Mouse (Mus musculus) R1 (cell line): ENCODE measurements at regions not wholly inside any gene's neighbourhood (a gene's known extent, or its start where the extent isn't known, plus 50 kb on each side); places are given as distances from the start of the nearest gene placed in this dataset.

Experiments used
- DNase-seq: peaks from one replicate; pipeline ENCODE4 v3.0.0-alpha.2; 2018; ENCODE audit warnings: low read depth, low spot score

GRCm38 (mm10) chr8:35934115-35934607 is 168.6 kb downstream of the Gm19410 start:
- DNase-seq = no peak

DNA sequence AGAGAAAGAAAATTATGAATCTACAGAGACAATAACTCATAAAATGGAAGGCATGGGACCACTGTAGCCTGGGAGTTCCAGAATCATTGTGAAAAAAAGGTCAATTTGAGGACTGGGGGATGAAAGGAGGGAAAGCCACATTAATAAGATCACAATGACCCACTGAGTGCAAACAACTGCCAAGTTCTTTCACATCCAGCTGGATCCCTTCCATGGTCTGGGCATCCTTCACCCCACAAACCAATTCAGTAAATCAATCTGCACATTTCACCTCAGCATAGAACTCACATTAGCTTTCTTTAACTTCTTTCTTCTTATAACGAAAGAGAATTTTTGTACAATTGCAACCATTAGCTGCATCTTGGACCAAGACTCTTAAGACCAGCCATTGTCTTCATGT is 169.4 kb downstream of the Gm19410 start:
- no peak for DNase-seq

DNA sequence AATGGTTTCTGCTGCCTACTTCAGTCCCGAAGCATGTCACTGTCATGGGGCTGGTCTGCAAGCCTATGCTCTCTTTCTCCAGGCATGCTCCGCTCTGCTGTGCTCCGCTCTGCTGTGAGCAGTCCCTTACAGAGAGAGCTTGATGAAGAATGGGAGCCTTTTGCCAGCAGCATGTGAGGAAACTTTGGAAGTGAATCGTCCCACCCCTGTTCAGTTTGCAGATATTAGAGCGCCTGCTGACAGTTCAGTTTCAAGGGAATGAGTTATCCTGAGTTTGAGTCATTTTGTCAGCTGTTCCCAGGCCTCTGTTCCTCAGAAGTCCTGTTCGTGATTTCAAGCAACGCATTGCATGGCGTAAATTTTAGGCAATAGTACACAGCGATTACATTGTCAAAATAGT is 173.6 kb downstream of the Gm19410 start:
- DNase-seq = no peak

GRCm38 (mm10) chr8:35942515-35942914 is 176.9 kb downstream of the Gm19410 start:
- no peak for DNase-seq

GRCm38 (mm10) chr8:35943686-35944085 is 178.1 kb downstream of the Gm19410 start:
- DNase-seq = peak; percentile 94

DNA sequence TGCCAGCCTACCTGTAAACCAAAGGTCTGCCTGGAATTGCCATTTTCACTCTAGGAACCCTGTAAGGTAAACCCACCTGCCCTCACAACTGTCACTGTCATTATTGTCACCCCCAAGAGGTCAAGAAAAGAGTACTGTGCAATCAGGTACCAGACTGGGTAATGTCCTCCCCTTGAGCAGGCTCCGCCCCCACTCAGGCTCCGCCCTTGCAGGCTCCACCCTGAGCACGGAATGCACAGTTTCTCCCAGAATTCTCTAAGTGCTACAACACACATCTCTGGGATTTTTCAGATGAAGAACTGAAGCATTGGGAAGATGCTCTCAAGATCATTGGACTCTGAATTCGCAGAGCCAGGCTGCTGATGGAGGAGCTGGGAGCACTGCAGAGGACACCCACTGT is 178.9 kb downstream of the Gm19410 start:
- peak; percentile 59 for DNase-seq

DNA sequence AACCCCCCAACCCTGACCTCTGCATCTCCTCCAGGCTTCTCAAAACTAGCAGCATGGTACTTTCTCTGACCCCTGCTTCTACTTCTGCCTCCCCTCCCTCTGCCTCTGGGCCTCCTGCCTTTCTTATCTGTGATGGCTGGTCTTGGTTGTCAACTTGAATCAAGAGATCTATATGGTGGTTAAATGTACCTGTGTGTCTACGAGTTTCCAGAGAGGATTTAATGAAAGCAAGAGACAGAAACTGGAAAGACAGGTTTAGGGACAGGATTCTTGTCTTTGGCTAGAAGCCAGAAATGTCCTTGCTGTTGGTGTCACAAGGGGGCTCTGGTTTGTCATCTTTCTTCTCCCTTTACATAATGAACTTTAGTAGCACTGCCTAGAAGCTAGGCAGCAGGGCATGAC is 180.9 kb downstream of the Gm19410 start:
- DNase-seq = peak; percentile 30

DNA sequence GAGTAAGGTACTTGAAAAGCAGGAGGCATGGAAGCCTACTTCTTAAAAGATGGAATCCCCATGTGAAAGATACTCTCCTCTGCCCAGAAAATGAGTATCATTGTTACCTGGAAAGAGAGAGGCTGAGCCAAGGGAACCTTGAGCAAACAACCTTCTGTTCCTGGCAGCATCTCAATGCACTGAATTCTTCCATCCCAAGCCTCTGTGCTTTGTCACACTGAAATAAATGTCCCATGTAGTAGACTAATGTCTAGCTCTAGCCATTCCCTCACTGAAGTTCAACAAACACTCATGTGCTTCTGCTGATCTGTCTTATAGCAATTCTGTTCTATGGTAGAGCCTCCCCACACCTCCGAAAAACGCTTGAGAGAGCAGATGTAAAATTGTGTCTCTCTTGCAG is 182.6 kb downstream of the Gm19410 start:
- DNase-seq = no peak

- no peak for DNase-seq
These were observed 183.2 kb downstream of the Gm19410 start for GRCm38 (mm10) chr8:35948751-35949183.

DNA sequence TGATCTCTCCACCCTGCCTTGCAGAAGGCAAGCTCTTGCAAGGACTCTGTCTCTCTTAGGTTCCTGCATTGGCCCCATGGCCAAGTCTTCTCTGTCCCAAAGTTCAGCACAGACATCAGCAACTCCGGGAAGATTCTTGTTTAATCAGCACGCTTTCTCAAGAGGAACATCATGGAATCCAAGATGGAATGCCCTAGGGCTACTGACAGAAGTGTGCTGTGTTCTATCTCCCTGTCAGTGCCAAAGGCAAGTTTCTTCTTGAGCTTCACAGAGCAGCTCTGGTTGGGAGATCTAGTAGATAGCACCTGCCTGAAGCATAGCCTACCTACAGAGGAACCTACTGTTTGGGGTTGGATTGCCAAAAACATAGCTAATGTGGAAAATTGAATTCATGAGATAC is 189.9 kb downstream of the Gm19410 start:
- no peak for DNase-seq

- DNase-seq = peak; percentile 83
These were observed 190.7 kb downstream of the Gm19410 start for GRCm38 (mm10) chr8:35956319-35956718.

GRCm38 (mm10) chr8:35959201-35959600 is 193.6 kb downstream of the Gm19410 start:
- no peak for DNase-seq

DNA sequence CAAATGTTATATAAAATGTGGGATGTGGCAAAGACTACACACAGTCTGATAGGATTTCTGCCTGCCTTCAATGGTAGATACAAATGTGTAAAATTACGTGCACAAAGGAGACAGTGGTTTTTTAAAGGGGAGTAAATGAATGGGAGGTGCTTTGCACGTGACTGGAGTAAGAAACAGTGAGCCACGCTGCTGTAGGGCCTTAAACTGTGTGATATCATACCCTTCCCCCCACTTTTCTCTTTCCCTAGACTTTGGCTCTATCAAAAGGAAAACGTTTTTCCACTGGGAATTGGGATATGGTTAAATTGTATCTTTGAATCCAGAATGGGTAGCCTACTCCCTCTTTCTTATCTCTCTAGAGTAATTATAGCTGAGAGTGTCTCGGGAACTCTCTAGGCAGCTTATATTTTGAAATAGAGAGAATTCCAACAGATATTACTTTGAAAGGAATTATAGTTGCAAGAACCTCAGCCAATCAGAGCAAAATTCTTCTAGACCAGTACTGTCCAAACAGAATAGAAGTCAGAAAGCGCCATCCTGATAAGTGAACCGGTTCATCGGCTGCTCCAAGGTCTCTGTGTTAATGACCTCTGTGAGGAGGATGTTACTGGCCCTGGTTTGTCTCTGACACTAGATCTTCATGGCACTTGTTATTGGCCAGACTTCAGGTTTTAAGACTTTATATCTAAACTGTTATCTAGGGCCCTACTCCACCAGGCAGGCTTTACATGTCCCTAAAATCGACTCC is 195.5 kb downstream of the Gm19410 start:
- no peak for DNase-seq

DNA sequence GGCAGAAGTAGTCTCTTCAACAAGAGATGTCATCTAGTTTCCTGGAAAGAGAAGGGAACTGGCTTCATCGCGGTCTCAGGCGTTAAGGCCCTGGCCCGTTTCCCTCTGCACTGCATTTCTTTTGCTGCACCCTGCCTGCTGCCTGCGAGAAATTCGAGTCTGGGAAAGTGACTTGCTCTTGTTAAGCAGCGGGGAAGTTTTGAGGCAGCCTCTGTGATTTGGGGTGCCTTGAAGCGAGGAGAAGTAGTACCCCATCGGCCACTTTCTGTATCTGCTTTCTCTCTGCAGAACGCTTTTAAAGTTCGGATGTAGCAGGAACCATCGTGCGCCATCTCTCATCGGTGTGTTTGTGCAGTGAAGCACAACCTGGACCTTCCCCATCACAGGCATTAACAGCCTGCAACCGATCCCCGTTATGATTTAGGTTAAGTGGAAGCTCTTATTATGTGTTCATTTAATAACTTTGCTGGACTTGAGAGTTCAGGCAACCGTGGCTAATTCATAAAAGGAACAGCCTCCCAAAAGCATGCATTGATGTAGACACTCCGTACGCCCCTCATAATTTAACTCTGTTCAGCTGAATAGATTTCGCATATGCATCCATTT is 196.1 kb downstream of the Gm19410 start:
- peak; percentile 17 for DNase-seq

- no peak for DNase-seq
These were observed 199.3 kb downstream of the Gm19410 start for GRCm38 (mm10) chr8:35964932-35965331.

DNA sequence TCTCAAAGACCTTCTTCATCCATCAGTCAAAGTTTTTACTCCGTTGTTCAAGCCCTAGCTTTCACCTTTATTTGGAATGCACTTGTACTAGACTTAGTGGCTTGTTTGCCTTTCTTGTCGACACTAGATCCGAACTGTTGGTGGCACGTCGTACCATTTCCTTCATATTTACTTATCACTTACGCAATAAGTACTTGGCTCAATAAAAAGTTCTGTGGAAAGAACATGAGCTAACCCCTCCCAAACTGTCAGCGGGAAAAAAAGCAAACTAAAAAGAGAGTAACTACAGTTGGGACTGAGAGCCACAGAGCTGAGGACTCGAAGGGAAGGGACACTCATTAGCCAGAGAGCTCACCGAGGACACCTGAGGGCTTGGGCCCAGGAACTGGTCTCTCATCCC is 202.8 kb downstream of the Gm19410 start:
- DNase-seq = no peak

GRCm38 (mm10) chr8:35971082-35971481 is 205.5 kb downstream of the Gm19410 start:
- DNase-seq = no peak

DNA sequence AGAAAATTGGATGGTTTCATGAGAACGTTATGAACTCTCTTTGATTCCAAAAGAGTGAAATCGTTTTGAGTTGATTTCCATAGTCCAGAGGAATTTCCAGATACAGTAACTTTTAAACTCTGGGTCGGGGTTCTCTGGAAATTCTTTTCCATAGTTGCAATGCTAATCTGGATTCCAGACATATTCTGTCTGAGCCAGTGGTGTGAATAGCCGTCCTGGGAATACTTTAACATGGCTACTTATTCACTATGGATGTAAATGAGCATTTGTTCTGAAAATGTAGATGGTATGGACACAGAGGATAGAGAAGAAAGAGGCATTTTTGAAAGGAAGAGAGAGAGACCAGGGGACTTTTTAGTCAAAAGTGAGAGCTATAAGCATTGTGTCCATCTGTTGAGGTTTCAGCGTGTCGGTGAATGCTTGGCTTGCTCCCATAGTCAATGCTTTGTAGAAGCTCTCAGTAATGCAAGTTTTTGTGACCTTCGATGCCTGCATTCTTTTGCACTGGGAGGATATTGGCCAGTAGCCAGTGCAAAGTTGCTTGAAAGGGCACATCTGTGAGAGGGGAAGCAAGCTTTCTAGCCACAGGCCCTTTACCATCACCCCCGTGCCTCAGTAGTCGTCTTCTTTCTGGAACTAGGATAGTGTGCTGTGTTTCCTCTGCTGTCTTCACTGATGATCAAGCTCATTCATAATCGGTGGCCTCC is 208.9 kb downstream of the Gm19410 start:
- no peak for DNase-seq

DNA sequence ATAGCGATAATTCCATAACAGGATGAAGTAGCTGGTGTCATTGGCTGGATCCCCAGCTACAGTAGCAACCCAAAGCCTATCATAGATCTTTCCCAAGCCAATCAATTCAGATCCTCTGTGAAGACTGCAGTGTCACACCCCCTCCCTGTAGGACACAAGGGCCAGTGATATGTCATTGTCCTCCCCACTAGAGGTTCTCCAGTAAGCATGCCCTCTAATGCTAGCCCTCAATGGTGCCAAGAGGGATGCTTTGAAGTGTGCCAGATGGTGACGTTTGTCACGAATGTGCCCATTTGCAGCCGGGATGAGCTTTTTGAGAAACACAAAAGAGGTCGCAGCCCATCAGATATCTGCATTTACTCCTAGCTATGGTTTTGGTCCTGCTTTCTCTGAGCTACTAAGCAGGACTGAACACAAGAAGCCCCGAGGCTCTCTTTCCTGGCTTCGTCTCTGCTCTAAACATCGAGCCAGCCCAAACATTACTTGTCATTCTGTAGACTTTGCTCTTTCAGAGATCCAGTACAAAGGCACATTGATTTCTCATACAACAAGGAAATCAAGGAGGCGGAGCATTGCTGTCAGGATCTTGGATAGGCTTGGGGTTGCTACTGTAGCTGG is 214.2 kb downstream of the Gm19410 start:
- no peak for DNase-seq

- no peak for DNase-seq
These were observed 217.5 kb downstream of the Gm19410 start for GRCm38 (mm10) chr8:35983083-35983482.

DNA sequence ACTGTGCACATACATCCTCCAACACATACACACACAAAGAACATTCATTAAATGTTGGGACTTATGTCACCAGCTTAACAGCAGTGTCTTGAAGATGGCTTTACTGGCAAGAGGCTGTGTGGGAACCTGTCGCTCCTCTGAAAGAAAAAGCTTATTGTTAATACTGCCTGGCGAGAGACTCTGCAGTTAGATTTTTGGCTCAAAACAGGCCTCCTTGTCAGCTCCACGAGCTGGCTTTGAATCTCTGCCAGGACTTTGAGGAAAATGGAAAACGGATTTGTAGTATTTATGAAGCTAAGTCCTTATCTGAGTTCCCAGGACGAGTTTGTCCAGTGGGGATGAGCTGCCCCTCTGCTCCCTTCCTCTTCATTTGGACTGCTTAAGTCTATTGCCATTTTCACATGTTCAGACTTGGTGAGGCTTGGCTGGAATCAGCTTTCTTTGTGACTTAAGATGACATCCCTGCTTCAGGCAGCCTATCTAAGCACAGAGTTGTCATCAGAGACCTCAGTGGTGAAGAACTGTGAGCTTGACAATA is 219.6 kb downstream of the Gm19410 start:
- DNase-seq = no peak

GRCm38 (mm10) chr8:35987327-35987726 is 221.7 kb downstream of the Gm19410 start:
- DNase-seq = no peak
